In genomic region chr5:33378302-33378854, GRCm38 (mm10) we compare ENCODE assay signal across 8 mouse cellular contexts. TPM values are rescaled to one million over a fixed set of nuclear protein-coding genes. Genes with fewer than 3 reads are reported as not detected.
DNase-seq lines count a peak whose midpoint lies in the region; ATAC-seq and TF ChIP-seq lines count a peak whose summit lies in the region.

Gene Uvssa (plus strand): TSS chr5:33378549.

- DNase-seq in c-Kit-positive CD71-positive TER-119-positive erythroid progenitor cells, embryonic 14.5 days (ENCODE audit: low spot score): peak; percentile 99
- DNase-seq in heart, postnatal 0 days (ENCODE audit: low spot score): peak; percentile 99
- DNase-seq in kidney, postnatal 4 days: peak; percentile 100

- H3K9me3 ChIP-seq in E14TG2a.4 (ENCODE audit: low read length): no peaks in the 10 kb centered on the region
- H3K9me3 ChIP-seq in forebrain, embryonic 12.5 days: no peaks in the 10 kb centered on the region
- H3K9me3 ChIP-seq in heart, postnatal 0 days (replicated peaks; ENCODE audit: control insufficient read depth, low read length): no peaks in the 10 kb centered on the region
- H3K9me3 ChIP-seq in liver, embryonic 16.5 days (replicated peaks; ENCODE audit: control insufficient read depth, low read length): no peaks in the 10 kb centered on the region
- no peaks in the 10 kb centered on the region for H3K9me3 ChIP-seq in neural tube, embryonic 13.5 days

- TF ChIP-seq CTCF in E14TG2a.4 (conservative IDR thresholded peaks at IDR 0.05; ENCODE audit: low read length): no peak
- TF ChIP-seq CTCF in heart, postnatal 0 days (IDR thresholded peaks at IDR 0.05; ENCODE audit: low read depth): peak; percentile 40; the same call in 1 of the 2 replicates
- TF ChIP-seq CTCF in testis, adult 2 months (IDR thresholded peaks at IDR 0.05; ENCODE audit: control insufficient read depth, insufficient read depth, insufficient replicate concordance, low read depth, low read length): peak; percentile 2; the same call in 1 of the 2 replicates

- peak within 1 kb of the TSS; percentile 82 for H3K4me2 ChIP-seq in forebrain, embryonic 12.5 days
- H3K4me2 ChIP-seq in heart, postnatal 0 days (ENCODE audit: low read depth, low read length): peak within 1 kb of the TSS; percentile 81
- H3K4me2 ChIP-seq in liver, embryonic 16.5 days (ENCODE audit: low read depth, low read length): peak within 1 kb of the TSS; percentile 85
- peak within 1 kb of the TSS; percentile 91 for H3K4me2 ChIP-seq in neural tube, embryonic 13.5 days

- H3K4me3 ChIP-seq in E14TG2a.4 (replicated peaks; ENCODE audit: low read length): peak within 1 kb of the TSS; percentile 89
- peak within 1 kb of the TSS; percentile 57 for H3K4me3 ChIP-seq in forebrain, embryonic 12.5 days (replicated peaks)
- peak within 1 kb of the TSS; percentile 73 for H3K4me3 ChIP-seq in heart, postnatal 0 days (ENCODE audit: low read depth, low read length)
- peak within 1 kb of the TSS; percentile 85 for H3K4me3 ChIP-seq in liver, embryonic 16.5 days (ENCODE audit: low read depth, low read length)
- peak within 1 kb of the TSS; percentile 64 for H3K4me3 ChIP-seq in neural tube, embryonic 13.5 days
- peak within 1 kb of the TSS; percentile 99 for H3K4me3 ChIP-seq in testis, adult 2 months (ENCODE audit: control insufficient read depth, low read depth, low read length)

- no peak; the same call in none of the 2 replicates for TF ChIP-seq POLR2A in testis, adult 2 months (IDR thresholded peaks at IDR 0.05; ENCODE audit: control insufficient read depth, low read depth, low read length)

- H3K9ac ChIP-seq in forebrain, embryonic 12.5 days: peak within 1 kb of the TSS; percentile 76
- peak within 1 kb of the TSS; percentile 84 for H3K9ac ChIP-seq in heart, postnatal 0 days (replicated peaks; ENCODE audit: low read depth, low read length)
- H3K9ac ChIP-seq in liver, embryonic 16.5 days (ENCODE audit: low read depth, low read length): peak within 1 kb of the TSS; percentile 96
- peak within 1 kb of the TSS; percentile 87 for H3K9ac ChIP-seq in neural tube, embryonic 13.5 days

- H3K27ac ChIP-seq in forebrain, embryonic 12.5 days: peak within 1 kb of the TSS; percentile 94
- H3K27ac ChIP-seq in heart, postnatal 0 days (ENCODE audit: low read depth): peak within 1 kb of the TSS; percentile 98
- H3K27ac ChIP-seq in liver, embryonic 16.5 days (ENCODE audit: low read length): peak within 1 kb of the TSS; percentile 99
- peak within 1 kb of the TSS; percentile 97 for H3K27ac ChIP-seq in neural tube, embryonic 13.5 days (replicated peaks)
- peak within 1 kb of the TSS; percentile 96 for H3K27ac ChIP-seq in testis, adult 2 months (ENCODE audit: control insufficient read depth, insufficient read depth, low read depth, low read length)

- H3K4me1 ChIP-seq in E14TG2a.4 (replicated peaks; ENCODE audit: low read depth, low read length): peaks cover 15% of the 10 kb centered on the region
- peaks cover 18% of the 10 kb centered on the region for H3K4me1 ChIP-seq in forebrain, embryonic 12.5 days
- 0 out of 2 replicates have a peak, but pooled peaks cover 5% of the 10 kb centered on the region for H3K4me1 ChIP-seq in heart, postnatal 0 days (ENCODE audit: control insufficient read depth, insufficient read depth)
- H3K4me1 ChIP-seq in liver, embryonic 16.5 days (ENCODE audit: control insufficient read depth, low read depth, low read length): peaks cover 15% of the 10 kb centered on the region
- peaks cover 17% of the 10 kb centered on the region for H3K4me1 ChIP-seq in neural tube, embryonic 13.5 days (replicated peaks)
- H3K4me1 ChIP-seq in testis, adult 2 months (ENCODE audit: control insufficient read depth, insufficient read depth, low read length): peaks cover 9% of the 10 kb centered on the region

- peak; percentile 99 for ATAC-seq in forebrain, embryonic 12.5 days (ENCODE audit: low FRiP score)
- peak; percentile 98 for ATAC-seq in heart, postnatal 0 days (ENCODE audit: insufficient read depth, low read depth)
- ATAC-seq in liver, embryonic 16.5 days (ENCODE audit: low read depth): peak; percentile 95
- ATAC-seq in neural tube, embryonic 13.5 days (ENCODE audit: low read depth): peak; percentile 99

- no peaks in the 10 kb centered on the region for H3K27me3 ChIP-seq in E14TG2a.4 (ENCODE audit: insufficient read depth, low read length)
- no peaks in the 10 kb centered on the region for H3K27me3 ChIP-seq in forebrain, embryonic 12.5 days
- no peaks in the 10 kb centered on the region for H3K27me3 ChIP-seq in heart, postnatal 0 days (ENCODE audit: control insufficient read depth, insufficient read depth, low read length)
- H3K27me3 ChIP-seq in liver, embryonic 16.5 days (ENCODE audit: control insufficient read depth, insufficient read depth, low read depth, low read length): no peaks in the 10 kb centered on the region
- no peaks in the 10 kb centered on the region for H3K27me3 ChIP-seq in neural tube, embryonic 13.5 days
- no peaks in the 10 kb centered on the region for H3K27me3 ChIP-seq in testis, adult 2 months (ENCODE audit: control insufficient read depth, insufficient read depth, low read length)

- peaks cover 29% of the 10 kb centered on the region for H3K36me3 ChIP-seq in E14TG2a.4 (ENCODE audit: insufficient read depth, low read length)
- peaks cover 13% of the 10 kb centered on the region for H3K36me3 ChIP-seq in forebrain, embryonic 12.5 days (replicated peaks)
- H3K36me3 ChIP-seq in heart, postnatal 0 days (replicated peaks; ENCODE audit: control insufficient read depth, insufficient read depth, low read length): peaks cover 25% of the 10 kb centered on the region
- H3K36me3 ChIP-seq in liver, embryonic 16.5 days (ENCODE audit: control insufficient read depth, insufficient read depth): peaks cover 4% of the 10 kb centered on the region
- H3K36me3 ChIP-seq in neural tube, embryonic 13.5 days: peaks cover 23% of the 10 kb centered on the region
- peaks cover 4% of the 10 kb centered on the region; the same call in 1 of the 2 replicates for H3K36me3 ChIP-seq in testis, adult 2 months (ENCODE audit: control insufficient read depth, insufficient read depth, low read length)

- TF ChIP-seq EP300 in heart, postnatal 0 days (IDR thresholded peaks at IDR 0.05; ENCODE audit: low read depth): no peak

- WGBS in forebrain, embryonic 12.5 days: under 1% methylated on average over 46 of the region's 46 CpGs
- under 1% methylated on average over 43 of the region's 46 CpGs for WGBS in heart, postnatal 0 days
- WGBS in liver, embryonic 16.5 days (ENCODE audit: insufficient replicate concordance): under 1% methylated on average over 46 of the region's 46 CpGs
- WGBS in neural tube, embryonic 13.5 days: 1% methylated on average over 46 of the region's 46 CpGs

RNA-seq across cellular contexts. Expression of gene Uvssa, which starts in this region (rescaled TPM):
- polyA plus RNA-seq in forebrain, embryonic 12.5 days (2016; fragmentation: Nextera tagmentation; extraction: Ambion mirVana): 8.0 and 9.0 TPM in 2 replicates
- 2.2 and 5.5 TPM in 2 replicates for total RNA-seq in heart, postnatal 0 days (2014; rRNA removed; ENCODE audit: low replicate concordance)
- 3.5 and 3.7 TPM in 2 replicates for polyA plus RNA-seq in heart, postnatal 0 days (2015; fragmentation: Nextera tagmentation; extraction: Ambion mirVana)
- polyA plus RNA-seq in liver, embryonic 16.5 days (2015; fragmentation: Nextera tagmentation; extraction: Ambion mirVana): 3.0 and 3.1 TPM in 2 replicates
- 7.9 and 8.6 TPM in 2 replicates for polyA plus RNA-seq in neural tube, embryonic 13.5 days (2015; fragmentation: Nextera tagmentation; extraction: Ambion mirVana)
- 7.9 and 8.3 TPM in 2 replicates for polyA plus RNA-seq in testis, adult 2 months (2012; rRNA removed)

Comparison
In these comparisons a context has a peak if more than half of its experiments do, and no peak if none do; other contexts are left out.
1. Peak in every context shown above with its lines: DNase-seq, ATAC-seq, H3K4me3 ChIP-seq and H3K27ac ChIP-seq.